Mouse (Mus musculus) embryonic fibroblast, embryonic 13.5 days (primary cell): ENCODE results near the gene Hip1r.

Experiments
- CTCF ChIP-seq: IDR thresholded peaks from 2 replicates; pipeline ENCODE4 v1.5.1; 2011; ENCODE audit warnings: mild to moderate bottlenecking, control low read depth, low read length, moderate library complexity, borderline replicate concordance; ENCODE audit not compliant: insufficient read depth
- POLR2A ChIP-seq: IDR thresholded peaks from 2 replicates; pipeline ENCODE4 v1.6.1; 2011; ENCODE audit warnings: low read depth, mild to moderate bottlenecking, control low read depth, low read length, moderate library complexity

DNA sequence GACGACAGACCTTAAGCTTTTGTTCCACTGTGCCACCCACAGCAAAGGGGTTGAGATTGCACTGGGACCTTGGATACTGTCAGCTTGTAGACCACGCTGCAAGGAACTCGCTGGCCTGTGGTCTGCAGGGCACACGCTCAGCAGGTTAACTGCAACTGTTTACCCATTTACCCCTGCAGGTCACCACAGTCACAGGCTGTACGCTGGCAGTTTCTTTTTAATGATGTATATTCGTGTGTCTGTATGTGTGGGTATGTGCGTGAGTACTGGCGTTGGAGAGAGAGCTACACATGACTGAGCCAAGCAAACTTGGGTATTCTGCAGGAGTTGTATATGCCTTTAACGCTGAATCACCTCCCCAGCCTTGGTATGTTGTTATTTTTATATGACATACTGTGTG lies 45.2 kb downstream of the Hip1r start:
- TF ChIP-seq CTCF (no peak), POLR2A (no peak)
